Mouse (Mus musculus) kidney, postnatal 0 days (tissue): ENCODE measurements around the gene Tbc1d24. TPM values are rescaled to one million over a fixed set of nuclear protein-coding genes. Genes with fewer than 3 reads are reported as not detected.

Source experiments
- ATAC-seq: fragments of 200-750 bp; cut with Nextera tagmentation; replicated peaks from 2 replicates; pipeline ENCODE4 v1.8.0; 2017; ENCODE audit warnings: low read depth, moderate number of reproducible peaks, moderate TSS enrichment, moderate library complexity; ENCODE audit not compliant: low FRiP score
- DNase-seq: peaks from one replicate; pipeline ENCODE4 v3.0.0-alpha.2; 2016; ENCODE audit warnings: low spot score
- H3K27ac ChIP-seq: fragments of 300-500 bp; sonication (generic); 2 replicates; pipeline ENCODE4 v1.5.1; 2014; ENCODE audit warnings: mild to moderate bottlenecking
- H3K27me3 ChIP-seq: fragments of 300-500 bp; sonication (generic); 2 replicates; pipeline ENCODE4 v1.6.1; 2014; ENCODE audit warnings: low read length, mixed read lengths; ENCODE audit not compliant: insufficient read depth
- H3K36me3 ChIP-seq: fragments of 300-500 bp; sonication (generic); 2 replicates; pipeline ENCODE4 v1.6.1; 2014; ENCODE audit warnings: low read length, mixed read lengths; ENCODE audit not compliant: insufficient read depth
- H3K4me1 ChIP-seq: fragments of 300-500 bp; sonication (generic); replicated peaks from 2 replicates; pipeline ENCODE4 v1.6.1; 2014; ENCODE audit warnings: antibody characterized with exemption, low read length, mixed read lengths; ENCODE audit not compliant: insufficient read depth
- H3K4me2 ChIP-seq: fragments of 300-500 bp; sonication (generic); 2 replicates; pipeline ENCODE4 v1.6.1; 2014; ENCODE audit warnings: mild to moderate bottlenecking, low read length, moderate library complexity, mixed read lengths
- H3K4me3 ChIP-seq: fragments of 300-500 bp; sonication (generic); replicated peaks from 2 replicates; pipeline ENCODE4 v1.5.1; 2014; ENCODE audit warnings: low read depth, low read length
- H3K9ac ChIP-seq: fragments of 300-500 bp; sonication (generic); 2 replicates; pipeline ENCODE4 v1.6.1; 2014; ENCODE audit warnings: low read depth, low read length
- H3K9me3 ChIP-seq: fragments of 300-500 bp; sonication (generic); replicated peaks from 2 replicates; pipeline ENCODE4 v1.6.1; 2016; ENCODE audit warnings: low read length, inconsistent platforms, mixed read lengths
- CTCF ChIP-seq: IDR thresholded peaks from 2 replicates; pipeline ENCODE4 v1.5.1; 2016; ENCODE audit warnings: antibody characterized with exemption, low read depth, mild to moderate bottlenecking, moderate library complexity
- WGBS: fragments of 180-500 bp; shearing (Covaris S2); extraction: QIAGEN DNeasy Blood & Tissue Kit; methylation state at CpG from one replicate; pipeline ENCODE4 v1.1.7; 2014; 5-methylcytosine and 5-hydroxymethylcytosine counted together
- polyA plus RNA-seq: library from polyadenylated mRNA; unstranded; fragments of >200 nt; fragmentation: Nextera tagmentation; extraction: Ambion mirVana; gene quantifications from 2 replicates; pipeline ENCODE4 v1.2.1, GENCODE M21; 2015

Tbc1d24 gene
- polyA plus RNA-seq, 1 experiment from 2014 or later = 2.3 TPM

- no peak for TF ChIP-seq CTCF
- no peak for DNase-seq
- Histone ChIP-seq H3K9ac (0 out of 2 replicates have a peak overlapping the region, but pooled peaks have one; percentile 87), H3K36me3 (peaks cover 4% of the 10 kb centered on the region; the same call in 1 of the 2 replicates), H3K27me3 (no peaks in the 10 kb centered on the region), H3K4me3 (no peak overlapping the region; the same call in 1 of the 2 replicates), H3K4me2 (no peak overlapping the region), H3K9me3 (no peaks in the 10 kb centered on the region), H3K27ac (no peak overlapping the region), H3K4me1 (peaks cover 6% of the 10 kb centered on the region)
- no peak for ATAC-seq
- 72% methylated on average over 6 of the region's 6 CpGs for WGBS
Observed at GRCm38 (mm10) chr17:24167120-24167519, 38.2 kb downstream of the Tbc1d24 start.

- Histone ChIP-seq H3K9ac (no peak overlapping the region), H3K4me2 (no peak overlapping the region), H3K9me3 (no peaks in the 10 kb centered on the region), H3K27me3 (no peaks in the 10 kb centered on the region), H3K4me1 (peaks cover 6% of the 10 kb centered on the region), H3K36me3 (peaks cover 4% of the 10 kb centered on the region; the same call in 1 of the 2 replicates), H3K27ac (0 out of 2 replicates have a peak overlapping the region, but pooled peaks have one; percentile 40), H3K4me3 (no peak overlapping the region)
- WGBS = 80% methylated on average over 11 of the region's 11 CpGs
- TF ChIP-seq CTCF = peak; percentile 11; the same call in 1 of the 2 replicates
- ATAC-seq = no peak
- DNase-seq = no peak
Observed at GRCm38 (mm10) chr17:24164566-24165259, 40.6 kb downstream of the Tbc1d24 start.

- Histone ChIP-seq H3K27me3 (no peaks in the 10 kb centered on the region), H3K4me1 (peaks cover 6% of the 10 kb centered on the region), H3K9ac (peak within 1 kb of the TSS; percentile 64), H3K27ac (peak within 1 kb of the TSS; percentile 81), H3K4me2 (peak within 1 kb of the TSS; percentile 93), H3K36me3 (peaks cover 4% of the 10 kb centered on the region; the same call in 1 of the 2 replicates), H3K4me3 (peak within 1 kb of the TSS; percentile 60), H3K9me3 (no peaks in the 10 kb centered on the region)
- ATAC-seq = peak; percentile 89
- WGBS = under 1% methylated on average over 47 of the region's 47 CpGs
- peak; percentile 97 for DNase-seq
- no peak for TF ChIP-seq CTCF
Observed at GRCm38 (mm10) chr17:24163176-24163962, 42.0 kb downstream of the Tbc1d24 start, which contains the start of gene Amdhd2. Gene Amdhd2, minus strand, starts transcription at chr17:24163766.

GRCm38 (mm10) chr17:24162584-24163175 is 42.7 kb downstream of the Tbc1d24 start:
- H3K36me3 ChIP-seq = peaks cover 4% of the 10 kb centered on the region; the same call in 1 of the 2 replicates

GRCm38 (mm10) chr17:24161466-24161865 is 43.9 kb downstream of the Tbc1d24 start:
- no peak overlapping the region for H3K9ac ChIP-seq
- H3K36me3 ChIP-seq = no peaks in the 10 kb centered on the region
- no peak overlapping the region for H3K27ac ChIP-seq
- H3K27me3 ChIP-seq = no peaks in the 10 kb centered on the region
- H3K9me3 ChIP-seq = no peaks in the 10 kb centered on the region
- no peak for TF ChIP-seq CTCF
- no peak overlapping the region for H3K4me2 ChIP-seq
- H3K4me3 ChIP-seq = no peak overlapping the region
- 79% methylated on average over 5 of the region's 5 CpGs for WGBS
- DNase-seq (no peak), ATAC-seq (no peak)
- no peaks in the 10 kb centered on the region; the same call in 1 of the 2 replicates for H3K4me1 ChIP-seq

More at GRCm38 (mm10) chr17:24162584-24163175, 42.7 kb downstream of the Tbc1d24 start:
- Histone ChIP-seq H3K27ac (peak overlapping the region; percentile 81), H3K27me3 (no peaks in the 10 kb centered on the region), H3K4me2 (peak overlapping the region; percentile 93), H3K4me1 (no peaks in the 10 kb centered on the region; the same call in 1 of the 2 replicates), H3K4me3 (peak overlapping the region; percentile 60), H3K9ac (peak overlapping the region; percentile 64), H3K9me3 (no peaks in the 10 kb centered on the region)
- no peak for TF ChIP-seq CTCF
- ATAC-seq (peak; percentile 17; the same call in 1 of the 2 replicates), DNase-seq (peak; percentile 39)
- 17% methylated on average over 16 of the region's 17 CpGs for WGBS

GRCm38 (mm10) chr17:24157526-24157925 is 47.8 kb downstream of the Tbc1d24 start:
- H3K4me2 ChIP-seq = no peak overlapping the region
- no peaks in the 10 kb centered on the region for H3K9me3 ChIP-seq
- no peak overlapping the region for H3K4me3 ChIP-seq
- TF ChIP-seq CTCF = no peak
- H3K4me1 ChIP-seq = no peaks in the 10 kb centered on the region; the same call in 1 of the 2 replicates
- no peaks in the 10 kb centered on the region for H3K27me3 ChIP-seq
- DNase-seq (no peak), ATAC-seq (no peak)
- WGBS = 96% methylated on average over 4 of the region's 4 CpGs
- no peak overlapping the region for H3K27ac ChIP-seq
- H3K36me3 ChIP-seq = 0 out of 2 replicates have a peak, but pooled peaks cover 3% of the 10 kb centered on the region
- H3K9ac ChIP-seq = no peak overlapping the region
